Mouse (Mus musculus) retina, postnatal 1 day (tissue): ENCODE results near the gene Cpsf4.
"Not testable (repeated sequence)": the region's sequence is repeated elsewhere in the genome, so short reads cannot be mapped to it uniquely, and the experiment has no call there.

Source experiments
- DNase-seq: peaks from one replicate; pipeline ENCODE4 v3.0.0-alpha.2; 2012

Cpsf4 gene

DNA sequence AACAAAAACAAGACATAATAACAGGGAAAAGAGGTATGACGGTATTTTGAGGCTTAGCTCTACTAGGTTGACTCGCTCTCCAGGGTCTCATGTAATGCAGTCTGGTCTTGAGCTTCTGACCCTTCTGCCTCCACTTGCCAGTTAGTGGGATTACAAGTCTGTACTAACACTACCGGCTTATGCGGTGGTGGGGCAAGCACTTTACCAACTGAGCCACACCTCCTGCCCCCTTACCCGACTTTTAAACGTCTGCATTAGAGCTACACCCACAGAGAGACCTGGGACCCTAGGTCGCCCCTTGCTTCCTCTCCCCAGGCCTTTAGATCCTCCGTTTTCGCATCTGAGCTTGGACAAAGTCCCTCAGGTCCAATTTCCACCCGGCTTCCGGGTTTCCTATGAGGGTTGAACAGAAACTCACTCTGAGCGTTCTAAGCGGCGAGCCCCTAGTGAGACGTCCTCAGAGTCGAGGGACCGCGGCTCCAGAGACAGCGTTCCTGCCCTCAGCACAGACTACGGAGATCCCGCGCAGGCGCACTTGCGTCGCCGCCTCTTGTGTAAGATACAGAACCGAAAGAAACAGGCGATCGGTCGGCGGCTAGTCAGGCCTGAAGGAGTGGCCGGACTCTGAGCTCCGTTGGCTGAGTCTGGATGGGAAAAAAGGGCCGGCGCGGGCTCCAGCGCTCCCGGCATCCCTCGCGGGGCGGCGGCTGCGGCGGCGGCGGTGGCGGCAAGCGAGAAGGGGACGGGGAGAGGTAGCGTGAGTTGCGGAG, at the start of gene Cpsf4, which contains the start of gene Ptcd1:
Gene Cpsf4 (plus strand): TSS at position 678 of the 770 bp plus-strand sequence.
Gene Ptcd1 (minus strand): TSS at position 573 of the 770 bp plus-strand sequence.
- DNase-seq = peak; percentile 99

DNA sequence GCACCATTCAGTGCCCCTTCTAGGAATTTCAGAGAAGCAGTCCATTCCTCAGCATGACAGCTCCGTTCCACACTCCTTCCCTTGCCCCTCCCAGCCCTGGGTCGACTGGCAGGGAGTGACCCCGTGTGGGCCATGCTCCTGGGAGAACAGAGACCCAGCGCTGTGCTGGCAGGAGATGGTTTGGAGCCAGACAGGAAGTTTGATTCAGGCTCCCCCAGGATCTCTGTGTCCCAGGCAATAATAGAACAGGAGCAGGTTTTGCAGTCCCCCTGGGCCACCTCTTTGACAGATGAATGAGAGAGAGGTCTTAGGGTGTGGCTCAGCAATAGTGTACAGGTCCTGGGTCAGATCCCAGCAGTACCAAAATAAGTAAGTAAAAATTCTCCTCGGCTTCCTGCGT, 49.0 kb upstream of the Cpsf4 start:
- DNase-seq = no peak

DNA sequence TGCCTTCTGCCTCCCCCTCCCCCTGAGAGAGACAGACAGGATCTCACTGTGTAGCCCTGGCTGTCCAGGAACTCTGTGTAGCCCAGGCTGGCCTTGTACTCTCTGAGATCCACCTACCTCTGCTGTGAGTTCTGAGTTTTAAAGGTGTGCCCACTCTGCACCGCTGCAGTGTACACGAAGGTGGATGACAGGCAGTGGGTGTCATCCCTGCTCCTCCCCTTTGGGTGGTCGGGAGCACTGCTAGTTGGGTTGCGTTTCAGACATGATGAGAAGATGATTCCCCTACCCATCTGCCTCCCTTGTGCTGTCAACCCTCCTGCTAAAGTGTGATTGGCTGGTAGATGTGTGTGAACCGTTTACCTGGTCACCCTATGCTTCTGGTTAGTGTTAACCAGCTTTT, 48.6 kb upstream of the Cpsf4 start:
- DNase-seq = no peak

DNA sequence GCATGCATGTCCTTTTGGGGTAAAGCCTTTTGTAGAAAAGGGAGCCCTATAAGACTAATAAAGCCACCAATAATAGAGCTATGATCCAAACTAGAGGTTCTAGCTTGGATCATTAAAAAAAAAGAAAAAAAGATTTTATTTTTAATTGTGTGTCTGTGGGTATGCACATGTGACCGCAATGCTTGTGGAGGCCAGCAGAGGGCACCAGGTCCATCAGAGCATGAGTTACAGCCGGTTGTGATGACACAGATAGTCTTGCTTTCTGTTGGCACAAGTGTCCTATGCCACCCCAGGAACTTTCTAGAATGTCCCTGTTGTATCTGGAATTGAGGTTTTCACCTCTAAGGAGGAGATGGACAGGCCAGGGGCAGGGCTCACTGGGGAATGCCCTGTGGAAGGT, 47.6 kb upstream of the Cpsf4 start:
- DNase-seq = no peak

DNA sequence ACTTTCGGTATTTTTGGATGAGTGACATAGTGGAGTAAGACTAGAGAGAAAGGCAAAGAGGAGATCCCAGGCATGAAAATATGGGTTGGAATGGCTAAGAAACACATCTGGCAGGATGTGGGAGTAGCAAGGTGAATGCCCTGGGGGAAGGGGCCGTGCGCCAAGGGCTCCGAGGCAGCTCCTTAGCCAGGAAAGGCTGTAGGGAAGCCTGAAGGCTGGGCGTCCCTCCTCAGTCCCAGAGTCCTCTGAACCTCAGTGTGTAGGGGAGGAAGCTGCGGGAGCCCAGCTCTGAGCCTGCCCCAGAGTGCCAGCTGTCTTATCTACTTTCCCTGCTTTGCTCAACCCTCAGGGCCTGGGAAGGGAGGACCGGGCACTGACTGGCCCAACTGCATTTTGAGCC, 46.1 kb upstream of the Cpsf4 start:
- DNase-seq = no peak

DNA sequence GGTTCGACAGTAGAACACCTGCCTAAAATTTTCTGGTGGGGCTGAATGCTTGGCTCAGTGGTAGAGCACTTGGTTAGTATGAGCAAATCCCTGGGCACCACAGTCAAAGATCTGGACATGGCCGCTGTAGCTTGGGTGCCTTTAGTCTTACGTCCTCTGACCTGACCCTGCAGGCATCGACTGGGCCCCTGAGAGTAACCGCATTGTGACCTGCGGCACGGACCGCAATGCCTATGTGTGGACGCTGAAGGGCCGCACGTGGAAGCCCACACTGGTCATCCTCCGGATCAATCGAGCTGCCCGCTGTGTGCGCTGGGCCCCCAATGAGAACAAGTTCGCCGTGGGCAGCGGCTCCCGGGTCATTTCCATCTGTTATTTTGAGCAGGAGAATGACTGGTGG, 43.6 kb upstream of the Cpsf4 start:
- no peak for DNase-seq

DNA sequence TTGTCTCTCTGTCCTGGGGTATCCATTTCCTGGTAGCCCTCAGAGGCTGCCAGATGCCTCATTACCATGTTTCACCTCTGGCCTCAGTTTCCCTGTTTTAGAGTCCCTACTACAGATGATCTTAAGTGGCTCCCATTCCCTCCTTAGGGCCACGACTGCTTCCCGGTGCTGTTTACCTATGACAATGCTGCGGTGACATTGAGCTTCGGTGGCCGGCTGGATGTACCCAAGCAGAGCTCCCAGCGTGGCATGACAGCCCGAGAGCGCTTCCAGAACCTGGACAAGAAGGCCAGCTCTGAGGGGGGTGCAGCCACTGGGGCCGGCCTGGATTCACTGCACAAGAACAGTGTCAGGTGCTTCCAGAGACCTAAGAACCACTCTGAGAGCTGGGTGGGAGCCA, 40.4 kb upstream of the Cpsf4 start:
- DNase-seq = no peak

DNA sequence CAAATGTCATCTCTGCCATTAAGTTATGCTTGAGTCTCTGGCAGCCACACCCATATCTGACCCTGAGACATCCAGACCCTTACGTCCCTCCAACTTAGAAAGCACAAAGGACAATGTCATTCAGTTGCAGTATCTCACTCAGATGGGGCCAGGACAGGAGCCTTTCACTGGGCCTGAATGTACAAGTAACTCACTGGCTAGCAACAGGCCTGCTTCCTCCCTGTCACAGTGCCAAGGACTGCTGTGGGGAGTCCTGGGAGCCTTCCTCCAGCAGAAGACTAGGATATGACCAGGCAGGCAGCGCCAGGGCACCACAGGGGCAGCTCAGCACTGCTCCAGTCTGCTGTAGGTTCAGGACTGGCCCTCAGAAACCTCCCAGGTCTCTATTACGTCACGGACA, 37.9 kb upstream of the Cpsf4 start:
- no peak for DNase-seq

DNA sequence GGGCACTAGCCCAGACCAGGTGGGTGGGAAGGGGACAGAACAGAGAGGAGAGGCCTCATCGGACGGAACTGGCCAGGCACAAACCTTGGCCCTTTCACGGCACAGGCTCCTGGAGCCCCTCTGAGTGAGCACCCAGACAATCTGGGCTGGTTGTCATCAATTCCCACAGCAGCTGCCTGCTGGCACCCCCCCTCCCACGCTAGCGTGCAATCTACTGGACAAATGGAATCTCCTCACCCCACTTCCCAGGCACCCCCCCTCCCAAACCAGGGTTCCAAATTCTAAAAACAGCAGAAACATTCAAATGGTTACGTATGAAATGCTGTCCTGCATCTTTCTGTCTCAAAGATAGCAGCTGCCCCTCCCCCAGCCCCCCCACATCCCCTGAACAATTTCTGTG, 37.2 kb upstream of the Cpsf4 start:
- DNase-seq = not testable (repeated sequence)

DNA sequence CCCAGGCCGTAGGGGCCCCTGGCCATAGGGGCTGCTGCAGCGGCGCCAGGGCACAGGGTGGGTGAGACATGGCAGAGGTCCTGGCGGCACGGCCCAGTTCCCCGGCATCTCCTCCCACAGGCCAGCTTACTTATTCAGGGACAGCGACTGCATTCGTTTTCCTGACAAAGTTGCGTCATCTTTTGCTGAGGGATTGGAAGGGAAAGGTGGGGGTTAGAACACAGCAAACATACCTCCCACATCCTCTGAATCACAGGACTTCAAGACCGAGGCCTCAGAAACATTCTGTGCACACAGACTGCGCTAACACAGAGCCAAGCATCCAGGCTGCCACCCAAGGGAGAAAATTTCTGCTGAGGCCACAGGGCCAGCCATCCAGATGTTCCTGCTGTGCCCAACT, 36.8 kb upstream of the Cpsf4 start:
- DNase-seq = no peak

DNA sequence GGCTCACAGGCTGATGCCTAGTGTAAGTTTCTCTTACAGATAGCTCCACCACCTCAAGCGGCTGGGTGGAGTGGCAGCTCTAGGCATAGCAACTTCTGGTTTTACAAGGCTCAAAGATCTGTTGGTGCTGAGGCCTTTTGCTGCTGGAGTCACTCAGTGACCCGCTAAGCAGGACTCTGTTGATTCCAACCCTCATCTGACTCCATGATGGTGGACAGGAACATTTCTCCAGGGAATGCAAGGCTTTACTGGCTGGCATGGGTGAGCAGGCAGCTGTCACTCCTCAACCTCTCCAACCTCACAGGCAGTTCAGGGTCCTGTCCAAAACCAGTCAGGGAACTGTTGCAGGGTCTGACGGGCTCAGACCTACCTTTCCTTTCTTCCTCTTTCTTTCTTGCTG, 36.0 kb upstream of the Cpsf4 start:
- DNase-seq = no peak

DNA sequence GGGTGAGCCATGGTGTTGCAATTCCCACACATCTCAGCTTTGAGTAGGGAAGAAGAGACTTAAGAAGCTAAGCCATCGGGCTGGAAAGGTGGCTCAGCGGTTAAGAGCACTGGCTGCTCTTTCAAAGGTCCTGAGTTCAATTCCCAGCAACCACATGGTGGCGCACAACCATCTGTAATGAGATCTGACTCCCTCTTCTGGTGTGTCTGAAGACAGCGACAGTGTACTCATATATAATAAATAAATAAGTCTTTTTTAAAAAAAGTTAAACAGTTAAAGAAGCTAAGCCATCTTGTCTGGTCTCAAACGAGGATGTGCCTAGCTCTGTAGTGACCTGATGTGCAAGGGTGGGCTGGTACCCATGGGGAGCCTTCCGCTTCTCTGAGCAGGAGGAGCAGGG, 33.7 kb upstream of the Cpsf4 start:
- DNase-seq = not testable (repeated sequence)

DNA sequence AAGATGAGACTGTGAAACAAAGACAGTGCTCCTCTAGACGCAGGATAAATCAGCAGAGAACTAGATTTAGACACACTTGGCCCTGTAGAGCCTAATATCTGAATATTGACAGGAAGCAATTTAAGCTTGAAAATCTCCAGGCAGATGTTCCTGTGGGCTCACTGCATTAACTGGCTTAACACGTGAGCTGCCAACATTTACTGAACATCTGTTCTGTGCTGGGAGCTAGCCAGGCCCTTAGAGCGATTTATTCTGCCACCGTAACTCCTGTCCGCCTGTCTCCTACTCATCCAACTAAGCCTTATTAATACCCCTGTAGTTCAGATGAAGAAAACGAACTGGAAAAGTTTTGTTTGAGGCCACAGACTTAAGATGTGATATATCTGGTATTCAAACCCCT, 28.2 kb upstream of the Cpsf4 start:
- DNase-seq = peak; percentile 59

DNA sequence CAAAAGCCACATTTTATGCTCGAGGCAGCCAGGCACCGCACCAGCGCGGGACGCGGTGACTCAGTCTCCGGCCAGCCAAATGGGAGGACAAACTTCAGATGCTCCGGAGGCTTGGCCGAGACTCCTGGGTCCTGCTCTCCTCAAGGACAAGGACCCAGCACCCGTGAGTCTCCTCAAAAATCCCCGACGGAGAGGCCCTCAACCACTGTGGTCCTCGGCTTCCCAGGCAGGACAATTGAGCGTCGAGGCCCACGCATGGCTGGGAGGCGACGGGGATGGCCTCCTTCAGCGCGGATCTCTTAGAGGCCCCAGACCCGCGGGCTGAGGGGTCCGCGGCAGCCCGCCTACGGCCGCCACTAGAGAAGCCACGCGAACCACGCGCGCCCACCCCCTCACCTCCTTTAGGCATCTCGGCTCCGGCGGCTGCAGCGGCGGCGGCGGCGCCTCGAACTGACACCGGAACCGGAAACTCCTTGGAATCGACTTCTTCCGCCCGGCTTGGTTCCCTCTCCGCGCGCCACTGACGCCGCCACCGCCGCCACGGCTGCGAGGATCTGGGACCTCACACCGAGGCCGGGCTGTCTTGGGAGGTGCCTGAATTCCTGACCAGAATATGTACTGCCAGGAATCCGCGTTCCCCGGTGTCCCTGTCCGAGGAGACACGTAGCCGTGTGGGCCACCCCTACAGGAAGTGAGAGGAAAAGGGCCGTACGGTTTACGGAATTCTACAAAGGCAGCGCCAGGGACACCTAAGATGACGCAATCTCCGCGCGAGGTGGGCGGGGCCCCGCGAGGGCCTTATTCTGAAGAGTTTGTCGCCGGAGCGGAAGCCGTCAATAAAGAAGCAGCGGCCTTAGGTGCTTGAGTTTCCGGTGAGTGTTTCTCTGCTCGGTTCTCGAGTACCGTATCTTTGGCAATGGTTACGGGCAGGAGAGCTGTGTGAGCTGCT, 27.2 kb upstream of the Cpsf4 start, which contains the start of the genes Pdap1 and Bud31:
Gene Pdap1 (minus strand): TSS at position 668 of the 949 bp plus-strand sequence.
Gene Bud31 (plus strand): TSS at position 792 of the 949 bp plus-strand sequence.
- peak; percentile 97 for DNase-seq

DNA sequence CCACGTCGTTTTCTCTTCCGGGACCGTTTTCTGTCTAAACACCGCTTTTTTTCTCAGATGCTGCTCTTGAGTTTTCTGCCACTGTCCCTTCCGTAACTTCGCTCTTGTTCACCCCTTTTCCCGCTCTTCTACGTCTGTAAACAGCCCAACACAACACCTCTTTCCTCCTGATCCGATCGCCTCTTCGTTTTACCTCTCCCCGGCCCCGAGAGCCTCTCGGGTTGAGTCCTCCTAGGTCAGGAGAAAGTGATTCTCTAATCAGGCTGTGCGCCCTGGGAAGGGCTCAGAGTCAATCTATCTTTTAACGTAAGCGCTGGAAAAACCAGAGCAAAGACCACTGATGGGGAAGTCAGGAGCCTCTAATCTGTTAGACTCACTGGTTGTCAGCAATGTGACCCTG, 26.4 kb upstream of the Cpsf4 start:
- peak; percentile 43 for DNase-seq

DNA sequence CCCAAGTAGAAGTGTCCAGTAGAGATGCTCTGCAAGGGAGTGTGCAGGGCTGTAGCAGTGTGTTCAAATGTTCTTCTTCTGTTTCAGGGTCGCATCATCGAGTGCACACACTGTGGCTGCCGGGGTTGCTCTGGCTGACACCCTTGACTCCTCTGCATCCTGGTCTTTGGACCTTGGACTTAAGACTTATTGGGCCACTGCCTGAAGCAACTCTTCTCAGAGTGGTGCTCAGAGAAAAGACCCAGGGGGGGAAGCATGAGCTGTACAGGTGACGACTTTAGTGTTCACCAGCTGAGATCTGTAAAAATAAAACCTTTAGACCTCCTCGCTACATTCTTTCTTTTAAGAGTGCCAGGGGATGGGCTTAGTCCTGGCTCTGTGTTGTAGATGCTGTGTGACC, 19.3 kb upstream of the Cpsf4 start:
- DNase-seq = no peak

DNA sequence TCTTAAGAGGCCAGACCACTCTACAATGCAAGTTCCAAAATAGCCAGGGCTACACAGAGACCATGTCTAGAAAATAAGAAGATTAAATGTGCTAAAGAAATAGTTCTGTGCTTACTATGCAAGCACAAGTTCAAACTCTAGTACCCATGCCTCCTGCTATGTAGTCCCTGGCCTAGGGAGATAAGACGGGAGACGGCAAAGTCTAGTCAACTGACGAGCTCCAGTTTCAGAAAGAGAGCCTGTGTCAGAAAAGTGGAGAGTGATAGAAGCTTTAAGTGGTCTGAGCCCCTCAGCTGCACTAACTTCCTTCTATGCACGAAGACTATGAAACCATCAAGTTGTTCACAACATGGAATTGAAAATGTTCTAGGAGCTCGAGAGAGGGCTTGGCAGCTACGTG, 17.7 kb upstream of the Cpsf4 start:
- no peak for DNase-seq

DNA sequence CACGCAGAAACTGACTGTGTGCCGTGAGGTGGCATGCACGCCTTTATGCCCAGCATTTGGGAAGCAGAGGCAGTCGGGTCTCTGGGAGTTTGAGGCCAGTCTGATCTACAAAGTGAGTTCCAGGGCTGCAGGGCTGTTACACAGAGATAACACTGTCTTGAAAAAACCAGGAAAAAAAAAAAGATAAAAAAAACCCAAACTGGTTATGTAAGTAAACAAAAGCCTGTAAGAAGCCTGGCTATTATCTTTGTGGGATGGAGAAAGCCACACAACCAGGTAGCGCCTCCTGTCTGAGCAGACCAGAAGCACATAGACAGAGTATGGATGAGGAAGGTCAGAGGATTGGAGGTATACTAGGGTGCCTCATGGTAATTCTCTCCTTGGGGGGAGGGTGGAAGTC, 14.3 kb upstream of the Cpsf4 start:
- DNase-seq = no peak

DNA sequence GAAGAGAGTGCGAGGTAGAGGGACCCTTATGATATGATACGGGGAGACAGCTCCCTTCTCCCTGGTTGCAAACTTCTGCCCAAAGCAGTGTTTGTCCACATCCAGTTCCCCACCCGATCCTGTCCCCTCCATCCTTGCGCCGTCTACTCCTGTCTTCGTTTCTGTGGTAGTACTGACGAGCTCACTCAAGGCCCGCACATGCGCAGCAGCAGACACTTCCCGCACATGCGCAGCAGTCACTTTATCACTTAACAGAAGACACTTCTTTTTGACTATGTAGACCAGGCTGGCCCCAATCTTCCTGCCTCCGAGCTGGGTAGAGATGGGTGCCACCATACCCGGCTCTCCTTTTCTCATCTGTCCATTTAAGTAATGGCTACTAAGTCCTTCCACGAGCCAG, 5.7 kb upstream of the Cpsf4 start:
- no peak for DNase-seq

DNA sequence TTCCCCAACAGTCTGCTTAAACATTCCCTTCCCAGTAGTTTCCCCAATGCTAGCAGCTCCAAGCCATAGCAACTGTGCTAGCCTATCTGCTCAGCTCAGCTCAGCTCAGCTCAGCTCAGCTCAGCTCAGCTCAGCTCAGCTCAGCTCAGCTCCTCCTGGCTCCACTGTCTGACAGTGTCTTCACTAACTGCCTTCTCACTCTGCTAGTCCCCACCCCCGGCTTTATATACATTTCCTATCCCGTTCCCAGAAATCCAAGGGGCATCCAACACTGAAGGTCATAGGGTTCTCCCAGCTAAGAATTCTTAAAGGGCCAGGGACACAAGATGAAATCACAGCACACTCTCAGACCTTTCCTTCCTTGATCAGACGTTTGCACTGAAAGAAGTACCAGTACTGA, 2.3 kb upstream of the Cpsf4 start:
- DNase-seq = no peak

DNA sequence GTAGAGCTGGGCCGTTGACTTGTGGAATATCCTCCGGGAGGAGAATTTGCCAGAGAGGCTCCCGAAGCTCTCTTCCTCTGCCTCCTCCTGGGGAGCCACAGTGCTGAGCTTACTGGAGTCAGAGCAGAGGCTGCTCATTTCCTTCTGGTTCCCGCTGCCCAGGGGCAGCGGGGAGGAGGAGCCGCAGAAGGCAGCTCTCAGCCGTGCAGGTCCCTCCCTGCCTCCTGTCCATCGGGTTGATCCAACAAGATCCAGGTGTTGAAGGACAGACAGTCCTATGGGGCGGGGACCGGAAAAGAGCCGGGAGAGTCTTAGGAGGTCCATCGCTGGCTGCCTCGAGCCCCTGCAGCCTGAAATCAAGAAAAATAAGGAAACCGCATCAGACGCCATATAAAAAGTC, 1.8 kb upstream of the Cpsf4 start:
- no peak for DNase-seq

DNA sequence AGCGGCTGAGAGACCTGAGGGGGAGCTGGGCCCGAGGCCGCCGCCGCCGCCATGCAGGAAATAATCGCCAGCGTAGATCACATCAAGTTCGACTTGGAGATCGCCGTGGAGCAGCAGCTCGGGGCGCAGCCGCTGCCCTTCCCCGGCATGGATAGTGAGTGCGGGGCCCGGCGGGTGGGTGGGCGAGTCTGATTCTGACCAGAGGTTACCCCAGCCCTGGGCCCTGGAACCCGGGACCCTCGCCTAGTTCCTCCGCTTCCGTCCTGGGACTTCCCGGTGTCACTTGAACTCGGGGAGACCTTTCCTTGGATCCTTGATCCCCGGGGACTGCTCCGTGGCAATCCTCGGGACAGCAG, 271 bp downstream of the Cpsf4 start:
- no peak for DNase-seq

DNA sequence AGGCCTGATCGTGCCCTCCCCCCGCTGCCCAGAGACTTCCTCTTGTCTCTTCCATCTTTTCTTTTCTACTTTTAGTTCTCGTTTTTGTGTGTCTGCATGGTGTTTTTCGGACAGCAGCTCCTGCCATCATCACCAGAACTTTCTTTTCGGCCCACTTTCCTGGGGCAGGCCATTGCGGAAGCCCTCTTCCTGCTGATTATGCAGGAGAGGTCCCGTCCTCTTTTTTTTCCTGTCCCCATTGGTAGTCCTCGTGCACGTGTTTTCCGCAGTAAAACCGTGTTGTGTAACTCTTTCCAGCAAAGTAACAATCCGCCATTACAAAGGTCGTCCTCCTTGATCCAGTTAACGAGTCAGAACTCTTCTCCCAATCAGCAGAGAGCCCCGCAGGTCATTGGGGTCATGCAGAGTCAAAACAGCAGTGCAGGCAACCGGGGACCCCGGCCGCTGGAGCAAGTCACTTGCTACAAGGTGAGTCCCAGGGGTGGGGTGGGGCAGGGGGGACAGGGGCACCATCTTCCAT, 11.5 kb downstream of the Cpsf4 start:
- no peak for DNase-seq

DNA sequence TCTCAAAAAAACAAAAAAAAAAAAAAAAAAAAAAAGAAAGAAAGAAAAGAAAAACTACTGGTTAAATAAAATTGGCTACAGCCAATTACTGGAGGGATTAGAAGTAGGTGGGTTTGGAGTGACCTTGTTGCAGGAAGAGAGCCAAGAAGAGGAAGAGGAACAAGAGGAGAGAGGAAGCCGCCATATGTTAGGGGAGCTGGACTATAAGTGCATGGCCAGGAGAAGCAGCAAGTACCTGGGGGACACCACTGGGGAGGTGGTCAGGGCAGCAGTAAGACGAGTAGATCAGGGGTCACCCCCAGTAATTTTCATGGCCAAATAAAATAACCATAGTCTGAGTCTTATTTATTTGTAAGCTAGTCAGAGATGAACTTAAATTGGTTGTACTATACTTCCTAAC, 18.2 kb downstream of the Cpsf4 start:
- no peak for DNase-seq
